Mouse (Mus musculus): ENCODE data around the gene Tes. TPM values are rescaled to one million over a fixed set of nuclear protein-coding genes. Genes with fewer than 3 reads are reported as not detected.
A peak's percentile ranks its signal among the peaks of the same experiment; 100 is the strongest.

The Tes gene
- polyA plus RNA-seq, 1 experiment from 2014 or later = 25.7 TPM

GRCm38 (mm10) chr6:17115046-17115790 lies 50.3 kb downstream of the Tes start:
- Histone ChIP-seq H3K4me3 (no peak overlapping the region), H3K4me1 (0 out of 2 replicates have a peak, but pooled peaks cover 3% of the 10 kb centered on the region), H3K36me3 (no peaks in the 10 kb centered on the region), H3K27ac (replicated peaks) (no peak overlapping the region), H3K4me2 (replicated peaks) (no peak overlapping the region), H3K9ac (replicated peaks) (no peak overlapping the region), H3K27me3 (no peaks in the 10 kb centered on the region), H3K9me3 (no peaks in the 10 kb centered on the region)
- no peak for ATAC-seq (replicated peaks)
- WGBS = 76% methylated on average over 2 of the region's 2 CpGs

- no peaks in the 10 kb centered on the region for H3K27me3 ChIP-seq
- no peak overlapping the region for H3K4me2 ChIP-seq (replicated peaks)
- 78% methylated on average over 7 of the region's 7 CpGs for WGBS
- no peak overlapping the region for H3K27ac ChIP-seq (replicated peaks)
- 0 out of 2 replicates have a peak, but pooled peaks cover 2% of the 10 kb centered on the region for H3K4me1 ChIP-seq
- no peaks in the 10 kb centered on the region for H3K36me3 ChIP-seq
- no peak overlapping the region for H3K9ac ChIP-seq (replicated peaks)
- no peaks in the 10 kb centered on the region for H3K9me3 ChIP-seq
- no peak for ATAC-seq (replicated peaks)
- H3K4me3 ChIP-seq = no peak overlapping the region
Measured at GRCm38 (mm10) chr6:17119521-17120232, 54.7 kb downstream of the Tes start.

- no peaks in the 10 kb centered on the region for H3K36me3 ChIP-seq
- H3K9me3 ChIP-seq = no peaks in the 10 kb centered on the region
- H3K4me1 ChIP-seq = peaks cover 8% of the 10 kb centered on the region; the same call in 1 of the 2 replicates
- no peak for ATAC-seq (replicated peaks)
- H3K4me3 ChIP-seq = no peak overlapping the region
- no peaks in the 10 kb centered on the region for H3K27me3 ChIP-seq
- WGBS = 85% methylated on average over 2 of the region's 2 CpGs
- H3K27ac ChIP-seq (replicated peaks) = no peak overlapping the region
- H3K9ac ChIP-seq (replicated peaks) = no peak overlapping the region
- no peak overlapping the region for H3K4me2 ChIP-seq (replicated peaks)
Measured at GRCm38 (mm10) chr6:17140021-17140420, 75.1 kb downstream of the Tes start.

- Histone ChIP-seq H3K4me2 (replicated peaks) (no peak overlapping the region), H3K9me3 (no peaks in the 10 kb centered on the region), H3K4me1 (peaks cover 8% of the 10 kb centered on the region; the same call in 1 of the 2 replicates), H3K36me3 (no peaks in the 10 kb centered on the region), H3K27me3 (no peaks in the 10 kb centered on the region), H3K27ac (replicated peaks) (peak overlapping the region; percentile 3), H3K4me3 (no peak overlapping the region), H3K9ac (replicated peaks) (no peak overlapping the region)
- WGBS = 17% methylated on average over 4 of the region's 4 CpGs
- peak; percentile 84 for ATAC-seq (replicated peaks)
Measured at GRCm38 (mm10) chr6:17142577-17143359, 77.8 kb downstream of the Tes start.

GRCm38 (mm10) chr6:17151071-17151715 lies 86.2 kb downstream of the Tes start:
- H3K9me3 ChIP-seq = no peaks in the 10 kb centered on the region
- H3K27ac ChIP-seq (replicated peaks) = peak overlapping the region; percentile 71
- H3K27me3 ChIP-seq = no peaks in the 10 kb centered on the region
- H3K36me3 ChIP-seq = no peaks in the 10 kb centered on the region
- WGBS = 67% methylated on average over 4 of the region's 4 CpGs
- H3K4me2 ChIP-seq (replicated peaks) = no peak overlapping the region
- no peak overlapping the region for H3K4me3 ChIP-seq
- no peaks in the 10 kb centered on the region for H3K4me1 ChIP-seq
- no peak overlapping the region for H3K9ac ChIP-seq (replicated peaks)
- peak; percentile 61; the same call in 1 of the 2 replicates for ATAC-seq (replicated peaks)

GRCm38 (mm10) chr6:17152551-17152950 lies 87.6 kb downstream of the Tes start:
- H3K4me3 ChIP-seq = no peak overlapping the region

More at GRCm38 (mm10) chr6:17152551-17152950, 87.6 kb downstream of the Tes start:
- no peaks in the 10 kb centered on the region for H3K9me3 ChIP-seq
- no peak overlapping the region for H3K4me2 ChIP-seq (replicated peaks)
- WGBS = 75% methylated on average over 3 of the region's 3 CpGs
- H3K27me3 ChIP-seq = no peaks in the 10 kb centered on the region
- H3K9ac ChIP-seq (replicated peaks) = no peak overlapping the region
- H3K27ac ChIP-seq (replicated peaks) = no peak overlapping the region
- no peak for ATAC-seq (replicated peaks)
- no peaks in the 10 kb centered on the region for H3K4me1 ChIP-seq
- H3K36me3 ChIP-seq = no peaks in the 10 kb centered on the region

Other genes with a start within 250 kb of the Tes start
- 0.28 and 0.68 TPM in 2 replicates for gene Tfec, start 166.7 kb upstream of the Tes start, polyA plus RNA-seq (2015; fragmentation: Nextera tagmentation; extraction: Ambion mirVana)
- 10.9 and 12.0 TPM in 2 replicates for gene Cav2, start 216.0 kb downstream of the Tes start, polyA plus RNA-seq (2015; fragmentation: Nextera tagmentation; extraction: Ambion mirVana)
- 30.1 and 32.3 TPM in 2 replicates for gene Cav1, start 241.2 kb downstream of the Tes start, polyA plus RNA-seq (2015; fragmentation: Nextera tagmentation; extraction: Ambion mirVana)